Mouse (Mus musculus): ENCODE results near the gene Hoxb6.

DNA sequence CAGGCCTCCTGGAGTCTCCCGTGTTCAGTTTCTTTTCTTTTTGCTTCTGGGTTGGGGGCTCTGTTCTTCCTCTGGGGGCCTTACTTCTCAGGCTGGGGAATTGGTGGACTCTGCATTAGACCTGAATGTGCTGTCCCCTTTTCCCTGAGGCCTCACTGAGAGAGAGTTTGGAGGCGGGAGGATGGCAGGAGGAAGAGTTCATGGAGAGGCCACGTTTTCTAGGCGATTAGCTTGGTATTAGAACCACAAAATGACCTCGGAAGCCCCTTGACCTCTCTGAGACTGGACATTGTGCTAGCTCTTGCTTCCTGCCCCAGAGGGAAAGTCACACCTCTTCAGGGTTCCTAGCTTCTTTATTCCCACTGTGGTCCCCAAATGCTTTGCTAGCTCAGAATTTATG, 31.8 kb downstream of the Hoxb6 start:
- no peak for TF ChIP-seq POLR2A (IDR thresholded peaks at IDR 0.05; ENCODE audit: borderline replicate concordance, low read depth, low read length)
- TF ChIP-seq CTCF (IDR thresholded peaks at IDR 0.05; ENCODE audit: low read depth, low read length) = no peak
